Mouse (Mus musculus) G1E (cell line): ENCODE measurements around the gene Rac2. TPM values are rescaled to one million over a fixed set of nuclear protein-coding genes. Genes with fewer than 3 reads are reported as not detected.

Experiments
- ATAC-seq: 2 replicates; pipeline ENCODE4 v1.8.0; 2016; ENCODE audit warnings: mild to moderate bottlenecking; ENCODE audit not compliant: insufficient number of reproducible peaks, poor library complexity, low FRiP score, severe bottlenecking; ENCODE audit errors: extremely low read depth
- DNase-seq: peaks from one replicate; pipeline ENCODE4 v3.0.0; 2012; ENCODE audit warnings: low spot score
- H3K27me3 ChIP-seq: 2 replicates; pipeline ENCODE4 v1.6.1; 2012; ENCODE audit warnings: mild to moderate bottlenecking, low read length, inconsistent platforms; ENCODE audit not compliant: insufficient read depth
- H3K36me3 ChIP-seq: replicated peaks from 2 replicates; pipeline ENCODE3; 2012; ENCODE audit warnings: mild to moderate bottlenecking, inconsistent platforms
- H3K4me1 ChIP-seq: 2 replicates; pipeline ENCODE4 v1.6.1; 2012; ENCODE audit warnings: low read depth, low read length, inconsistent platforms, mixed read lengths; ENCODE audit not compliant: insufficient read depth
- H3K4me3 ChIP-seq: 2 replicates; pipeline ENCODE4 v1.5.1; 2012; ENCODE audit warnings: low read depth, mild to moderate bottlenecking, inconsistent platforms, low read length, moderate library complexity, mixed read lengths
- H3K9me3 ChIP-seq: replicated peaks from 2 replicates; pipeline ENCODE4 v1.6.1; 2012; ENCODE audit warnings: inconsistent platforms
- CTCF ChIP-seq: IDR thresholded peaks from 2 replicates; pipeline ENCODE4 v1.5.1; 2012; ENCODE audit warnings: low read depth, low read length, inconsistent platforms, mixed read lengths
- GATA1 ChIP-seq: IDR thresholded peaks from 2 replicates; pipeline ENCODE4 v1.6.1; 2012; ENCODE audit warnings: borderline replicate concordance, low read length, inconsistent platforms, mixed read lengths
- GATA2 ChIP-seq: IDR thresholded peaks from 2 replicates; pipeline ENCODE4 v1.6.1; 2012; ENCODE audit warnings: low read depth, low read length, inconsistent platforms, borderline replicate concordance
- POLR2AphosphoS5 ChIP-seq: IDR thresholded peaks from 2 replicates; pipeline ENCODE4 v1.6.1; 2012; ENCODE audit warnings: low read depth, low read length, inconsistent platforms; ENCODE audit not compliant: insufficient replicate concordance
- TAL1 ChIP-seq: conservative IDR thresholded peaks from 2 replicates; pipeline ENCODE4 v1.6.1; 2012; ENCODE audit warnings: low read depth, low read length, inconsistent platforms, mixed read lengths
- polyA plus RNA-seq: library from polyadenylated mRNA; stranded (reverse); fragments of >175 nt; gene quantifications from 2 replicates; pipeline ENCODE4 v1.2.3, GENCODE M21; 2012
- total RNA-seq, 2 experiments: library from RNA; stranded (forward) in 1 of 2; stranded (reverse) in 1 of 2; fragments of 200-1000 nt in 1 of 2; fragments of >200 nt in 1 of 2; fragmentation: Nextera tagmentation in 1 of 2; gene quantifications; 2 replicates each; pipeline ENCODE4 v1.2.3; 2014 to 2017

Rac2 gene
- total and polyA plus RNA-seq, 3 experiments, result 647 to 981 (median 736) TPM

DNA sequence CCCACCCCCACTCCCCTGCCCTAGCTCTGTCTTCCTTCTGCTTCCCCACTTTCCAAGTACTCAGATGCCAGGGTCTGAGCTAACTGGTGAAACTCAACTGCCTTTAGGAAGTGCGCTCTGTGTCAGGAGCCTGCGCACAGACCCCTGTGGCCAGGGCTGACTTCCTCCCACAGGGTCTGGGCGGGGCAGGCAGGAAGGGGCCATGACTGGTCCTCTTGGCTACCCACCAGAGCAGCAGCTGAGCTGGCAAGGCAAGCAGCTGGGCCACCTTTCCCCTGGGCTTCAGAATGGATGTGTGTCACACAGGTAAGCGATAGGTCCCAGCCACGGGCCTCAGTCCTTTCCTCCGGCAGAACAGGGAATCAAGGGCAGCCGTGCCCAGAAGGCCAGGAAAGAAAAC is 24.3 kb upstream of the Rac2 start, which contains the start of gene Cyth4:
Gene Cyth4 (plus strand): TSS at position 134 of the 400 bp plus-strand sequence.
- H3K4me3 ChIP-seq, result no peak within 1 kb of the TSS
- no peaks in the 10 kb centered on the region for H3K9me3 ChIP-seq
- DNase-seq (no peak), ATAC-seq (no peak)
- TF ChIP-seq CTCF (no peak), GATA1 (no peak), TAL1 (no peak)
- peaks cover 24% of the 10 kb centered on the region; the same call in 1 of the 2 replicates for H3K27me3 ChIP-seq
- 0 out of 2 replicates have a peak, but pooled peaks cover 3% of the 10 kb centered on the region for H3K4me1 ChIP-seq
- H3K36me3 ChIP-seq, result no peaks in the 10 kb centered on the region

DNA sequence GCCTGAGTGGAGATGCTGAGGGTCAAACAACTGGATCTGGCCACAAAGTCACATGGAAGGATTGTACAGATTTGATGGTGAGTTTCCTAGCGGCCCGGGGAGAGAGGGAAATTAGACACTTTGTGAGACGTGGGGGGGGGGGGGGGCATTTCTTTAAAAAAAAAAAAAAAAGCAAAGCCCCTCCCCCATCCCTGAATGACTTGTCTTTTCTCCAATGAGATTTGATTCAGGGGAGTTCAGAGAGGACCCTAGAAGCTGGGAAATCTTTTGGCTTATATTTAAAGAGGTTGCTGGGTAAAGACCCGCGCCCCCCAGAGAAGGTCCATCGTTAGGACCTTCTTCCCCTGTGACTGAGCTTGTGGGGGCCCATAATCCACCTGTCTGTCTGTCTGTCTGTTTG is 23.9 kb upstream of the Rac2 start:
- peaks cover 24% of the 10 kb centered on the region; the same call in 1 of the 2 replicates for H3K27me3 ChIP-seq
- H3K4me1 ChIP-seq, result 0 out of 2 replicates have a peak, but pooled peaks cover 3% of the 10 kb centered on the region
- ATAC-seq (no peak), DNase-seq (no peak)
- H3K9me3 ChIP-seq, result no peaks in the 10 kb centered on the region
- no peaks in the 10 kb centered on the region for H3K36me3 ChIP-seq
- no peak overlapping the region for H3K4me3 ChIP-seq
- TF ChIP-seq GATA2, result no peak
- TF ChIP-seq TAL1, result no peak
- no peak for TF ChIP-seq GATA1
- no peak for TF ChIP-seq CTCF
- TF ChIP-seq POLR2AphosphoS5, result no peak

DNA sequence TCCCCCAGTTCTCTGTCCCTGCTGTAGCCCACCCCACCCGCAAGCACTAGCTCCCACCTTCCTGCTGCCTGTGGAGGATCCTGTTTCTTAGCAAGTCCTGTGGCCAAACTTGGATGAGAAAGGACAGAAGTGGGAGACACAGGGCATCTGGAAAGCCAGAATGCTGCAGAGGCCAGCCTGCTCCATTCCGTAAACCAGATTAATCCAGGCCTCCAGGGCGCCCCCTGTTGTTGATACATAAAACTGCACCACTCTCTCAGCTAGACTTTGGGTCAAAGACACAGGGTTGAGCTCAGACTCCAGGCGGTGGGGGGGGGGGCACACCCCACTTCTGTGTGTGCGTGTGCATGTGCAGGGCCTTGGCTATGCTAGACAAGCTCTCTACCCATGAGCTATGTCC is 22.9 kb upstream of the Rac2 start:
- Histone ChIP-seq H3K4me1 (0 out of 2 replicates have a peak, but pooled peaks cover 3% of the 10 kb centered on the region), H3K36me3 (no peaks in the 10 kb centered on the region), H3K4me3 (no peak overlapping the region), H3K9me3 (no peaks in the 10 kb centered on the region), H3K27me3 (peaks cover 21% of the 10 kb centered on the region; the same call in 1 of the 2 replicates)
- DNase-seq (no peak), ATAC-seq (no peak)
- TF ChIP-seq TAL1, result no peak
- 0 out of 2 replicates have a peak, but pooled peaks have one; percentile 13 for TF ChIP-seq CTCF

DNA sequence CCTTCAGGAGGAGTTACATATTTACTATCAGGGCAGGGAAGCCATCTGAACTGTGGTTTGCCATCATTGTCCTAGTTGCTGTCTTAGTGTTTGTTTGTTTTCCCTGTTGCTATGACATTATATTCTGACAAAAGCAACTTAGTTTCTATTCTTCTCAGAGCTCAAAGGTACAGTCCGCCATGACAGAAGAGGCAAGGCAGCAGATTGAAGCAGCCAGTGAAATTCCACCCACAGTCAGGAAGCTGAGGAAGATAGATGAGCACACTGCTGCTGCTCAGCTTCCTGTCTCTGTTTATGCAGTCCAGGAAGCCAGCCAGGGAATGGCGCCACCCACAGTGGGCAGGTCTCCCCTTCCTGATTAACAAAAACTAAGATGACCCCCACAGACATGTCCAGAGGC is 22.2 kb upstream of the Rac2 start:
- DNase-seq, result no peak
- Histone ChIP-seq H3K36me3 (no peaks in the 10 kb centered on the region), H3K4me3 (no peak overlapping the region), H3K9me3 (no peaks in the 10 kb centered on the region), H3K27me3 (peaks cover 21% of the 10 kb centered on the region; the same call in 1 of the 2 replicates), H3K4me1 (0 out of 2 replicates have a peak, but pooled peaks cover 3% of the 10 kb centered on the region)
- no peak for ATAC-seq
- no peak for TF ChIP-seq CTCF
- TF ChIP-seq TAL1, result no peak
- TF ChIP-seq POLR2AphosphoS5, result no peak
- no peak for TF ChIP-seq GATA1
- TF ChIP-seq GATA2, result no peak

DNA sequence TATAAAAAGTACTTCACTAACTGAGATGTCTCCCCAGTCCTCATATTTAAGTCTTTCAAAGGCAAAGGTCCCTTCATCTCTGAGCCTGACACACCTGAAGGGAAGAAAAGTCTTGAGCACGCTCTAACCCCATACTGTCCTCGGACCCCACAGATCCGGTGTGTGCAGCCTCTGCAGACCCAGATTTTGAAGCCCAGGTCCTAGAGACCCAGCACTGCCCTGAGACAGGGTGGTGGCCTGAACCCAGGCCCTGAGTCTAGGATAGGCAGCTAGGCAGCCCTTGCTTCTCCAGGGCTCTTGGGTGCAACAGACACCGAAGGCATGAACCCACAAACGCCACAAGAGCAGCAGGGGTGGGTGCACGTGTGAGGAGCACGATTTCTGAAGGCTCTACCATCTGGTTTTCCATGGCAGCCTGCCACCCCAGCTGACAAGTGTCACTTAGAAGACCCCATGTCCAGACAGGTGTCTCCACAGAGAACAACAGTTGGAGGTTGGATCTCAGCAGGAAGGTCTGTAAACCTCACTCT is 21.4 kb upstream of the Rac2 start:
- DNase-seq (no peak), ATAC-seq (no peak)
- Histone ChIP-seq H3K4me3 (no peak overlapping the region), H3K9me3 (no peaks in the 10 kb centered on the region), H3K36me3 (no peaks in the 10 kb centered on the region), H3K4me1 (peaks cover 8% of the 10 kb centered on the region), H3K27me3 (peaks cover 23% of the 10 kb centered on the region; the same call in 1 of the 2 replicates)
- TF ChIP-seq TAL1 (no peak), CTCF (no peak)

DNA sequence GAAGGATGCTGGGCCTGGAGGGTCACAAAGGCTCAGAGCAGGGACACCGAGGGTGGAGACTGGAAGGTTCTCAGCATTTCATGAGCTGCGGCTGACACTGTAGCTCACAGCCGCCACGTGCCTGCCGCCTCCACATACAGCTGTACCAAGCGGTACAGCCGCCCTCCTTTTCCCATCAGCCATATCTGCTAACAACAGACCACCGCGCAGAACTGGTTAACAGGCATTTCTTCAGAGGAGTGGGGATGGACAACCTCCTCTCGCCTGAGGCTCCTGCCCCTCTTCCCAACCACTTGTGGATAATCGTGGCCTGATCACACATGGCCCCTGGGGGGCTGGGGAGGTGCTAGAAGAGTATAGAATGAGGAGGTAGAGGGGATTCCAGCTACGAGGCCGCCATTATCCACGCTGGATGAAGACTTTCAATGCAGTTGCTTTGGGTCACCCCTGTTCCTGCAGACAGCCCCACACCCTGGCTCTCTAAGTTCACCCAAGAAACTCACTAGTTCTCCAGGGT is 19.9 kb upstream of the Rac2 start:
- no peaks in the 10 kb centered on the region for H3K9me3 ChIP-seq
- TF ChIP-seq POLR2AphosphoS5 (no peak), GATA1 (no peak), TAL1 (no peak), GATA2 (no peak), CTCF (no peak)
- H3K36me3 ChIP-seq, result no peaks in the 10 kb centered on the region
- H3K4me1 ChIP-seq, result peaks cover 20% of the 10 kb centered on the region
- ATAC-seq, result no peak
- peaks cover 27% of the 10 kb centered on the region; the same call in 1 of the 2 replicates for H3K27me3 ChIP-seq
- no peak for DNase-seq
- no peak overlapping the region for H3K4me3 ChIP-seq
